Mouse (Mus musculus): ENCODE results near the gene Msx1.

DNA sequence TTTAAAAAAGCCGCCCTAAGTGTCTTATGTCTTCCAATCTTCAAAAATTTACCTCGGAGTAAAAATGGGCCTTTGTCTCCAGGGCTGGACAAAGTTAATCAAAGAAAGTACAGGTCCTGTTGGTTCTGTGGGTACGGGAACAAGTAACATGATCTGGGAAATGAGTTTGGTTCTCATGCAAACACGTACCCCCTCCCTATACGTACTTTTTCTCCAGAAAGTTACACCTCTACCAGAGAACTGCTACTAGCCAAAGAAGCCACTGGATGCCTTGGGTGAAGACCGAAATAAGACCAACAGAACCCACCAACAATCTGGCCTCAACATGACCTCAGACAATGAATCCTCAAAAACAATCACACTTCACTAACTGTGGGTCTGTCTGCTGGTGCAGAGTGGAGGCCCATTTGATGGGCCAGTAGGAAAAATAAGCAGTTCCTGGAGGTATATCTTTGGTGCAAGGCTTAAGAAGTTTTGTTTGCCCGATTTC lies 773 bp upstream of the Msx1 start:
- TF ChIP-seq POLR2A (IDR thresholded peaks at IDR 0.05; ENCODE audit: insufficient read depth, low read length) (no peak), CTCF (IDR thresholded peaks at IDR 0.05; ENCODE audit: low read depth, low read length) (no peak), EP300 (IDR thresholded peaks at IDR 0.05; ENCODE audit: insufficient read depth, low read depth, low read length) (no peak)
